Mouse (Mus musculus) urinary bladder, adult 2 months (tissue): Measurements from ENCODE around the gene Mvb12a. TPM values are rescaled to one million over a fixed set of nuclear protein-coding genes. Genes with fewer than 3 reads are reported as not detected.
A peak's percentile ranks its signal among the peaks of the same experiment; 100 is the strongest.
"Not testable (repeated sequence)": the region's sequence is repeated elsewhere in the genome, so short reads cannot be mapped to it uniquely, and the experiment has no call there.

Experiments
- DNase-seq: peaks from one replicate; pipeline ENCODE4 v3.0.0; 2022; ENCODE audit warnings: low spot score
- polyA plus RNA-seq: library from polyadenylated mRNA; depleted of rRNA; stranded (reverse); fragments of >200 nt; gene quantifications from 2 replicates; pipeline ENCODE4 v1.2.3, GENCODE M21; 2012

Mvb12a gene
- polyA plus RNA-seq, 1 experiment = 115 TPM

DNA sequence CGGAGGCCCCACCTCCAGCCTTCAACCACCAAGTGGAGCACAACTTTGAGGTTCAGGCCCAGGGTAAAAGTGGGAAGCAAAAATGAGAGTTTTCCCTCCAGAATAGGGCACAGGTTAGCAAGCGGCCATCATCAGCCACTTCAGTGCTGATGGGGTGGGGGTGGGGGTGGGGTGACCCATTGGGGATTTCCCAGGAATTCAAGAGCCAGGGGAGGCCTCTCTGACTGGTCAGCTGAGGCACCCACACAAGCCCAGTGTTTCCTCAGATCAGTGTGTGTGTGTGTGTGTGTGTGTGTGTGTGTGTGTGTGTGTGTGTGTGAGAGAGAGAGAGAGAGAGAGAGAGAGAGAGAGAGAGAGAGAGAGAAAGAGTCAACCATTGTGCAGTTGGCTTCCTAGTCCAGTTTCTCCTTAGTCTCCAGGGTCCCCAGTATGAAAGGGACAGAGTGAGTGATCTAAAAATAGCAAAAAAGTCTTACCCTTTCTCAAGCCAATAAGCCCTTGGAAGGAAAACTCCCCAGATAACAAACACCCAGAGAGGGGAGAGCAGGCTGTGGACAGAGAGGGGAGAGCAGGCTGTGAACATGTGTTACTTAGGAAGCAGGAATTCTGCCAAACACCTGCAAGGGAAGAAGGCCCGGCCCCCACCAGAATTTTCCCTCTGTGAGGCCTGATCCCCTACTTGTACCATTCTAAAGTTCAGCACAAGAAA lies 15.4 kb upstream of the Mvb12a start:
- DNase-seq = no peak

DNA sequence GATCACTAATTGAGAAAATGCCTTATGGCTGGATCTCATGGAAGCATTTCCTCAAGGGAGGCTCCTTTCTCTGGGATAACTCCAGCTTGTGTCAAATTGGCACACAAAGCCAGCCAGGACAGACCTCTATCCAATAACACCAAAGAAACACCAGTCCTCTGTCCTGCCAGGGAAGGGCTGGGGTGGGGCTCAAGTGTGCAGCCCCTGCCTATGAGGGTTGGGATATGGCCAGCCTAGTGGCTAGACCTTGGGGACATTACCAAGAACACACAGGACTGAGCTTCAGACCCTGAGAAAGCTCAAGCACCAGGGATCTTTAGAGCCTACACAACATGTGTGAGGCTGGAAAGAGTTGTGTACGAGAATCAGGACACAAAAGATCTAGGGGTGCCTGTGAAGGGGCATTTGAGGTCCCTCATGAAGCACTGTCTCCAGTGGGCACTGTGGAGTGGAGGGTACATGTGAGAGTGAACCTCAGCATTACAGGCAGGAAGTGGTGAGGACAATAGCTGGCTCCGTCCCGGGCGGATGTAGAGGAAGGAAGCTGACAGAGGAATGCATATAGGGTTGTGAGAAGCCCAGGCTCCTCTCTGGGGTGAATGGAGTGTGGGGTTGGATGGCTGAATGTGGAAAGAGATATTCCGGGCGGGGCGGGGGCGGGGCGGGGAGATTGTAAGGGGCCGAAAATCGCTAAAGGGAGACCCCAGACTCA lies 14.2 kb upstream of the Mvb12a start:
- DNase-seq = no peak

DNA sequence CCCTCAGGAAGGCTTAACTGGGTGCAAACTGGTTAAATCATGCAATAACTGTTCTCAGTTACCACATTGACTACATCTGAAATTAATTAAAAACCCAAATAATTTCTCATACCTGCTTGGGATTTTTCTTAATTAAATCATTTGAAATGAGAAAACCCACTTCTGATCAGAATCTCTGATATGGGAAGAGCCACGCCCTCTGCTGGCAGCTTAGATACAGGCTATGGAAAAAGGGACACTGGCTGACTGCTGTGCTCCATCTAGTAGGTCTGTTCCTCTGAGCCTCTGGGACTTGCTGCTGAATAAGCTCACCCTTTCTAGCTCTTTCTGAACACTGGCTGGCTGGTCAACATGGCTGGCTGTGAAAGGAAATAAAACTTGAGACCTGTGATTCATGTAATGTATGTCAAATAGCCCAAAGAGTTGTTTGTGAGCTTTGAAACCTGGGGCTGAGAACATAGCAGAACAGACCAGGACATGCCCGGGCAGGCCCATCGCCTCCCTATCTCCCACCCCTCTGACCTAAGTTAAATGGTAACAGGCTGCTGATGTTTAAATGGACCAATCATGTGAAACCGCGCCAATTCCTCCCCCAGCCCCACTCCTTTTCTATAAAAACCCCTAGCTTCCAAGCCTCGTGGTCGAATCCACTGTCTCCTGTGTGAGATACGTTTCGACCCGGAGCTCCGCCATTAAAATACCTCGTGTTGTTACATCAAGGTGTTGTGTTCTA lies 11.8 kb upstream of the Mvb12a start:
- DNase-seq = not testable (repeated sequence)

DNA sequence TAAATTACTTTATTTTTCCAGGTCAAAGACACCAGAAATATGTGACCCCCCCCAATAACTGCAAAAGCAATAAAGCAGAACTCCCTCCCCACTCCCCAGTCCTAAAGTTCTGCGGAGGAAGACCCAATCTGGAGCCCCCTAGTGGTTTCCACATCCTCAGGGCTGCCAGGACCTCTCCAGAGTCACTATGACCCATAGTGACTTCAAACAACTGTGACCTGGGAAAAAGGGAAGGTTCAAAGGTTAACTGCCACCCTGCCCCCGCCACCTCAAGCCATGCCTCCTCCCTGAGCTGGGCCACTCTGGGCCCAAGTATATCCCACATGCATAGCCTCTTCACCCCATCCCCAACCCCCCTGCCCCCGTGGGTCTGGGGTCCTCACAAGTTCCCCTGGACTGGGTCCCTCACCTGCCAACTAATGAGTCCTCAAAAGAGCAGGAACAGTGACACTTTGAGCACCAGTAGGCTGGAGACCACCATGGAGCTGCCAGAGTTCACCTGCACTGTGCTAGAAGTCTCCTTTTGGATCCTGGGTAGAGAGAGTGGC lies 8.4 kb upstream of the Mvb12a start:
- no peak for DNase-seq

DNA sequence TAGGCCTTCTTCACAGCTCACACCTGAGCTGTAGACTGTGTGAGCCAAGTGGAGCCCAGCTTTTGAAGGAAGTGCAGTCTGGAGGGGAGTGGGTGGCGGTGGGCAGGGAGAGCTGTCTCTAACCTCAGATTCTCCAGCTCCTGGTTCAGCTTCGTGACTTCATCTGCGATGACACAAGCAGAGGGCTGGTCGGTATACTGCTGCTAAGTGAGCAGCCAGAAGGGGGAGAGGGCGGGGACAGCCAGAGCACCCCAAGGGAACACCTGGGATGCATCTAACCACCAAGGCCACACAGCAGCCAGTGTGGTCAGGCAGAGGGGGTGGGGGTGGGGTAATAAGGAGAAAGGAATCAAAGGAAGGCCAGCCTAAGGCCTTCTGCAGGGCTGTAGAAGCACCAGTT lies 7.1 kb upstream of the Mvb12a start:
- no peak for DNase-seq

DNA sequence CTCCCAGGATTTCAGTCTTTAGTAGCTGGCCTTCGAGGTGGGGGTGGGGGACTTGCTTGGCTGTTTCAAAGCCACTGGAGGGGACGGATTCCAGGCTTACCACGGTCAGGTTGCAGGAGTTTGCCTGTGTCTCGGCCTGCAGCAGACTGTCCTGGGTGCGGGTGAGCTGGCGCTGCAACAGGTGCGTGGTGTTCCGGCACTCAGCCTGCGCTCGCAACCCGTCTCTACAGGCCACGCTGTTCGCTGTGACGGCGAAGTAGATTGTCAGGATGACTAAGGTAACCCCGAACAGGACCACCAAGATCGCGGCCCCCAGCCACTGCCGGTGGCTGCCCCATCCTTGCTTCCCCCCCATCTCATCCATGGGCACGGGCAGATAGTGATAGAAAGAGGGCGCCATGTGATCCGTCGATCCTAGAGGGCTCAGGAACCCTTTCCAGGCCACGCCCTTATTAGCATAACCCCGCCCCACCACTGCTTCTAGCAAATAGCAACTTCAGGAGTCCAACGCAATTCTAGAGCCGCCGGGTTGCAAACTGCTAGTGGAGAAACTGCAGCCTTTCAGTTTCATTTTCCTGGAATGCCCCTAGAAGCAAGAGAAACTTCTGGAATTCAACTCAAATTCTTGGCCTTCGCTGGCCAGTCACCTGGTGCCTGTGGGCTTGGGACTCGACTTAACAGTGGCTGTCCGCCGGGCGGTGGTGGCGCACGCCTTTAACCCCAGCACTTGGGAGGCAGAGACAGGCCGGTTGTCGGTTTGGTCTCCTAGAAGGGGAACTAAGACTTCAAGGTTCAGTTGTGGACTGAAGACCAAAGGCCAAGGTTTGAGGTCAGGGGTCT lies 5.5 kb upstream of the Mvb12a start, which contains the start of gene Bst2:
TSS of gene Bst2 (minus strand) at position 429 of the 840 bp plus-strand sequence.
- peak; percentile 57 for DNase-seq

DNA sequence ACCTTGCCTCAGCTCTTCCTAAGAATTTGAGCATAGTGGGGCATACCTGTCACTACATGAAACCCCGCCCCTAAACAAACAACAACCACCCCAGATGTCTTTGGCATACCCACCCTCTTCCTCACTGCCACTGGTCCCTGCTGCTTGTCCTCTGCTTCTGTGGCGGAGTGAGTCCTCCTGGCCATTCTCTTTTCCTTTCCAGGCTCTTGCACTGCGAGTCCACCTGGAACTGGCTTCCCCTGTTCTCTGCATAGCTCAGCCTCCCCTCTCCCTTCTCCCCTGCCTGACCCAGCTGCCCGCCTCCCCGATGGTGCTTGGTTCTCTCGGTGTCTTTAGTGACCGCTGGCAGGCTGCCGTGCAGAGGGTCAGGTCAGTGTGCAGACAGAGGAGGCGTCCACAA lies 1.0 kb downstream of the Mvb12a start:
- no peak for DNase-seq

DNA sequence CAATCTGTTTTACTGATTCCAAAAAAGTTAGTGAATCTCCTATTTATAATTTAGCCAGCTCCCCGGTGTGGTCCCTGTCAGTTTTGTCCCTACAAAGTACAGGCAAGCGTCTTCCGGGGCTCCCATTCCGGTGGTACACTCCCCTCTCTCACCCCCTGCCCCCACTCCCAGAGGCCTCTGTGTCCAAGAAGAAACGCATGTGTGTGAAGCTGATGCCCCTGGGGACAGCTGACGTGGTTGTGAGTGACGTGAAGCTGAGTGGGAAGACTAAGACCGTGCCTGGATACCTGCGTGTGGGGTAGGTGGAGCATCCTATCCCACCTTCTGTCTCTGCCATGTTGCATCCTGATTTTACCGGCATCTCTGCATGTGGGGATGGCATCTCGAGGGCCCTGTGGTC lies 2.3 kb downstream of the Mvb12a start:
- DNase-seq = no peak

DNA sequence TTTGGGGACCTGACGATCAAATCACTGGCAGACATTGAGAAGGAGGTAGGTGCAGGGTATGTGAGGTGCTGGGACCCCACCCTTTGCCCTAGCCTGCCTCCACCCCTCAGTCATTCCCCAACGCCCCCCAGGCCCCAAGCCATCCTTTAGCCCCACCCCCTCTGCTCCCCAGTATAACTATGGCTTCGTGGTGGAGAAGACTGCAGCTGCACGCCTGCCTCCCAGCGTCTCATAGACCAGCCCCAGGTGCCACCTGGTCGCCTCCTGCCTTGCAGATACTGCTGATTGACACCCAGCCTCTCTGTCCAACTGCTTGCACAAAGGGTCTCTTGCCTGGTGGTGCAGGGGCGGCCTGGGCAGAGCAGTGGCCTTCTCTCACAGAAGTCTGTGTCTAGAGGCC lies 4.9 kb downstream of the Mvb12a start:
- no peak for DNase-seq

DNA sequence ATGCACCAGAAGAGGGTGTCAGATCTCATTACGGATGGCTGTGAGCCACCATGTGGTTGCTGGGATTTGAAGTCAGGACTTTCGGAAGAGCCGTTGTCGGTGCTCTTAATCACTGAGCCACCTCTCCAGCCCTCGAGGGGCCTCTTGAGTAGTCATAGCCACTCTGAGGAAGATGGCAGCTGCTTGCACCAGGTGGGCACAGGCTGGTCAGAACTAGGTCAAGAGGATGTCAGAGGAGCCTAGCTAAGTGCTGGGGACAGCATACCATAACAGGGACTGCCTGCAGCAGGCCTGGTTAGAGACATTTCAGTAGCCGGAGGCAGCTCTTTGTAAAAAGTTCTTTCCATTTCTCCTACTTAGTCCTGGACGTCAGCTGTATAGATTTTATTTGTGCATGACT lies 8.0 kb downstream of the Mvb12a start:
- no peak for DNase-seq

DNA sequence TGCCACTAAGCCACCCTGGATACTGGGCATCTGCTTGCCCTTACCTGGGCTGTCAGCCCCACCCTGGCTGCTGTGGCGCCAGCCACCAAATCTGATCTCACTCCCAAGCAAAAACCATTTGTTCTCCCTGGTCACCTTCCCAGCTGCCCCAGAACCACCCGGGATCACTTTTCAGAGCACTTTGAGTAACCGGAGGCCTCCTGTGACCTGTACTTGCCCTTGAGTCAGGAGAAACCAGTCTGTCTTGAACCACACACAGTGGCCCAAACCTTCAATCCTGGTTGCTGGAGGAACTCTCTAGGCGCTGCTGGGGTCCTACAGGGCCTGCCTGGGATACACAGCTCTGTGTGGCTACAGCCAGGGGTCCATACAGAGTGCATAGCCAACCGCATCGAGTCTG lies 10.0 kb downstream of the Mvb12a start:
- no peak for DNase-seq

DNA sequence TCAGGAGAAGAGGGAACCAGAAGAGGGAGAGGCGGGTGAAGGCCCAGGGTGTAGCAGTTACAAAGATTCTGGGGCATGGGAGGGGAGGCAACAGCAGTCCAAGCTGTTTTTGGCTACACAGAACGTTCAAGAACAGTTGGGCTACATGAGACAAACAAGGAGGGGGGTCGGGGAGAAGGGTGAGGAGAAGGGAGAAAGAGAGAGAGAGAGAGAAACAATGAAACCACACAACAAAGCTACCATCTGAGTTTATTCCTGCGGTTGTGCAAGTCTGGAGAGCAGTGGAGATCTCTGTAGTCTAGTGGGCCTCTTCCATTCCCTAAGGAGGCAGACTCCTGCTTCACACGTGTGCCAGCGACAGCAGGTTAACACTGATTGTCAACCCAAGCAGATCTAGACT lies 11.3 kb downstream of the Mvb12a start:
- no peak for DNase-seq

DNA sequence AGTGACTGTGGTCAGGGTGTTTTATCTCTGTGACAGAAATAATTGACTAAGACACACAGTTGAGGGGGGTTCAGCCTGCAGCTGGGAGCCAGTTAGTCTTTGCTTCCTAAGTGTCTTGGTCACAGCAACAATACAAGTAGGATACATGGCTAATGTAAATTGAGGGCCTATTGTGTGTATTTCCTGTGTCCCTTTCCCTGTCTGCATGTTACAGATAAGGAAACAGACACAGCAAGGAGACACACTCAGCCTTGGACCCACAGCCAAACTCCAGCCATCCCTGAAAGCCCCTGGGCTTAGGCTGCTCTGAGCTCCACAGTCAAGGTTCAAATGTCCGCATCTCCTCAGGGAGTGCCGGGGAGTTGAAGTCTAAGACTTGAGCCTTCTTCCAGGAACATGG lies 11.9 kb downstream of the Mvb12a start:
- DNase-seq = no peak

DNA sequence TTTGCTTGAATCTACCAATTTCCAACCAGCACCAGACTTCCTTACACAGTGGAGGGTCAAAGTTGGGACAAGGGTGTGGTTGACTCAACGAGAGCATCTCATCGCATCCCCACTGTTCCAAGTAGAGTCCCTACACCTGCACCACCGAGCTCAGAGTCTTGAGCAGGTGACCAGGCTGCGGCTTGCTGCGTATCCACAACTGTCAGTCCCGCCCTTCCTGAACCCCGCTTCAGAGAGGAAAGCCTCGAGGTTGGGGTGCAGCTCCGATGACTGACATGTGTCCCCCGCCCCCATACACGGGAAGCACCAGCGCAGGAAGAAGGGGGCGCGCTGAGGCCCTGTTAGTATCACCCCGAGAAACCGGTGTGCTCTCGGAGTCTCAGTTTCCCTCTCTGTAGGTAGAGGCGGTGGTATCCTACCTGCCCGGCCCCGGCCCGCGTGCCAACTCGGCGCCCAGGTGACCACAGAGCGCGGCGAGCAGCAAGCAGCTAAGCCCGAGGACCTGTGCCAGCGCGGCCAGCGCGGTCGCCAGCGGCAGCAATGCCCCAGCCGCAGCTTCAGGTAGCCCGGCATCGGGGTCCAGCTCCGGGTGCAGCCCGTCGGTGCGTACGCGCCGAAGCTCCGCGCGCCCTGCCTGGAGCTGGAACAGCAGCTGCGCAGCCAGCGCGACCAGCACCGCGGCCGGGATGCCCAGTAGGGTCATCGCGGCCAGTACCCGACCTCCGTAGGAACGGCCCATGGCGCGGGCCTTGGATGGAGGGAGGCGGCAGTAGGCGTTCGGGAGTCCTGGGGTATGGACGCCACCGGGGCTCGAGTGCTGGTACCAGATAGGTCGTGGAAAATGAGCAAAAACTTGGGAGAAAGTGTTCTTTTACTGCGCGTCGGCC lies 15.6 kb downstream of the Mvb12a start, which contains the start of gene Tmem221:
TSS of gene Tmem221 (minus strand) at position 801 of the 887 bp plus-strand sequence.
- no peak for DNase-seq

DNA sequence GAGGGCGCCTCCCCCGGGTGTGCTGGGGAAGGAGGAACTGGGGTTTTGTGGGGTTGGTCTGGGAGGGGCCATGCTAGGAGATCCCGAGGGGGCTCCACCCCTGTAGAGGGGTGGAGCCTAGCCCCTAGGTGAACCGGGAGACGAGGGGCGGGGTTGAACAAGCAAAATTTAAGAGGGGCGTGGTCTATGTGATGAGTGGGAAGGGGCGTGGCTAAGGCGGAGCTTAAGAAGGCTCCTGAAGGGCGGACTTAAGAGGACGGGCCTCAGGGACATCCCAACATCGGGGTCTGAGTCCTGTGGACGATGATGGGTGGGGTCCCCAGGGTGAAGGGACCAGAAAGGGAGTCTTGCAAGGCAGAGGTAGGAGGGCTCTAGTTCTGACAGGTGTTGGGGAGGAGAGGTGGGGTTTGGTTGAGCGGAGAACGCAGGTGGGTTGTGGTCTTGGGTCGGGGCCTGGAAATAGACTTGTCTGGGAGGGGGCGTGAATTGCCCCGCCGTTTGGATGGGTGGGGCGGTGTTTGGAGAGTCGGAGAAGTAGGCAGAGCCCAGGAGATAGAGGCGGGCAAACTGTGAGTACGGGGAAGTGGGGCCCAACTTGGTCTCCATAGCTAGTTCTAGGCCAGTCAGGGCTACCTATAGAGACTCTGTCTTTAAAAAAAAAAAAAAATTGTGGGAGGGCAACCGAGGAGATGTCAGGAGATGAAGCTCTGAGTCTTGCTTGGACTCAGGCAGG lies 16.4 kb downstream of the Mvb12a start:
- DNase-seq = no peak

DNA sequence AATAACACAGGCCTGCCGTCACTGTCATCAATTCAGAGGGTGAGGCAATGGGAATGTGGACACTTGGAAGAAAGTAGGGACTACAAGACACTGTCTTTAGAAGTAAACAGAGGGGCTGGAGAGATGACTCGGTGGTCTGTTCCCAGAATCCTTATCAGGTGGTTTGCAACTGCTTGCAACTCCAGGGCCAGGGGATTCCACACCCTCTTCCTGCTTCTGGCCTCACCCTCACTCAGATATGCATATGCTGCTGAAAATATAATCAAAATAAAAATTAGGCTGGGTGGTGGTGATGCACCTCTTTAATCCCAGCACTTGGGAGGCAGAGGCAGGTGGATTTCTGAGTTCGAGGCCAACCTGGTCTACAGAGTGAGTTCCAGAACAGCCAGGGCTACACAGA lies 17.3 kb downstream of the Mvb12a start:
- no peak for DNase-seq

DNA sequence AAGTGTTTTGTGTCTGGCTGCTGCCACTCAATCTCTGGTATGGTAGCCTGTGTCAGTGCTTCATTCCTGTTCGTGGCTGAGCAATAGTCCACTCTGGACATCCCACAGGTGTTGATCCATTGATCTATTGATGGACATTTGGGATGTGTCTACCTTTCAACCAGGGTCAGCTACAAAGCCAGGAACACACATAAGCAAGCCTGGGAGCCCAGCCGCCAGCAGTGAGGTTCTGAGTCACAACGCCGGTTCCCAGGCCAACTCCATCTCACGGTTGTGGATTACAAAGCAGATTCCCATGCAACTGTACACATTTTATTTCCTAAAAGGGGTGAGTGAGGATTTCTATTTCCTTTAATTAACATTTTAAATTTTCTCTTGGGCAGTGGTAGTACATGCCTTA lies 18.0 kb downstream of the Mvb12a start:
- no peak for DNase-seq

DNA sequence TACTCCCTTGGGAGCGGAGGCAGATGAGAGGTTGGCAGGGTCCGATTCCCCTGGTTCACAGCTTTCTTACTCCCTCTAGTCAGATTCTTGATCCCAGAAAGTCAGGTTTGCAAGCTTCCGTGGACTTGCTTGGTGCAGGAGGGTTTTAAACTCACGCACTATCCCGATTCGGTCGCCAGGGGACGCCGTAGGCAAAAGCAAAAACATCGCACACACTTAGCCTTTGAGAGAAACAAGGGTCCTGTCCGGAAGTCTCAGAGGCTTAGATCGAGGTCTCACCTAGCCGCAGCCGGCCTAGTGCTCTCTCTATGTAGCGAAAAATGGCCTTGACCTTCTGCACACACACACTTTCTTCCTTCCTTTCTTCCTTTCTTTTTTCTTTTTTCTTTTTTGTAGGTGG lies 18.7 kb downstream of the Mvb12a start:
- DNase-seq = no peak

DNA sequence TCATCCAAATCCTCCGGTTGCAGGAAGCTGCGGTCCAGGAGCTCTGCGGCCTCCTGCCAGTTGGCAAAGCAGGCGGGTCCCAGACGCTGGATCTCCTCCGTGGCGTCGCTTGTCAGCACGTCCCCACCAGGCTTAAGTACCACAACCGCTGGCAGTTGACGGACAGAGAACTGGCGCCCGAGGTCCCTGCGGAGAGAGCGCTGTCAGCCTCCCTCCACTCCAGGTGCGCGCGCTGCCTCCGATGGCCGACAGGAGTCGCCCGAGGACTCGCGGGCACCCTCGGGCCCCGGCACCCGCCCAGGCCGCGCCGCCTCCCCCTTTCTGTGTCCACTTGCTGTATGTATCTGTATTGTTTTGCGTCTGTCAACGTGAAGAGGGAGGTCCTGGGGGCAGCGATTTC lies 20.0 kb downstream of the Mvb12a start:
- peak; percentile 75 for DNase-seq

DNA sequence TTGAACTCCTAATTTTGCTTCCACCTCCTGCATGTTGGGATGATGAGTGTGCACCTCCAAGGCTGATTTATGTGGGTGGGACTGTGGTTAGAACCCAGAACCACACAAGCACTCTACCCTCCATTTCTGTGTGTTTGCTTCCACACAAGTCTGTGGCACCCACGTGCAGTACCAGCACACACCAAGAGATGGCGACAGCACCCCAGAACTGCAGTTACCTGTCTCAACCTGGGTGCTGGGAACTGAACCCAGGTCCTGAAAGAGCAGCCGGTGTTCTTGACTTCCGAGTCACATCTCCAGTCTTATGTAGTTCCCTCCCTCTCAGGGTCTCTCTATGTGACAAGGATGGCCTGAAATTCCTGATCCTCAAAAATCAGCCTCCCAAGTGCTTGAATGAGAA lies 21.3 kb downstream of the Mvb12a start:
- DNase-seq = no peak
